Mouse (Mus musculus) neural tube, embryonic 12.5 days (tissue): ENCODE measurements at regions not wholly inside any gene's neighbourhood (a gene's known extent, or its start where the extent isn't known, plus 50 kb on each side); places are given as distances from the start of the nearest gene placed in this dataset.
A peak's percentile ranks its signal among the peaks of the same experiment; 100 is the strongest.

Experiments
- ATAC-seq: fragments of 200-750 bp; cut with Nextera tagmentation; 2 replicates; pipeline ENCODE4 v1.8.0; 2017; ENCODE audit warnings: low read depth, mild to moderate bottlenecking, moderate TSS enrichment, moderate library complexity; ENCODE audit not compliant: low FRiP score
- H3K27ac ChIP-seq: fragments of 300-500 bp; sonication (generic); 2 replicates; pipeline ENCODE4 v1.5.1; 2016
- H3K27me3 ChIP-seq: fragments of 300-500 bp; sonication (generic); replicated peaks from 2 replicates; pipeline ENCODE4 v1.6.1; 2016; ENCODE audit warnings: mild to moderate bottlenecking
- H3K36me3 ChIP-seq: fragments of 300-500 bp; sonication (generic); 2 replicates; pipeline ENCODE4 v1.6.1; 2016; ENCODE audit warnings: mild to moderate bottlenecking
- H3K4me1 ChIP-seq: fragments of 300-500 bp; sonication (generic); 2 replicates; pipeline ENCODE4 v1.6.1; 2016
- H3K4me2 ChIP-seq: fragments of 300-500 bp; sonication (generic); replicated peaks from 2 replicates; pipeline ENCODE4 v1.6.1; 2016; ENCODE audit warnings: mild to moderate bottlenecking
- H3K4me3 ChIP-seq: fragments of 300-500 bp; sonication (generic); 2 replicates; pipeline ENCODE4 v1.5.1; 2016
- H3K9ac ChIP-seq: fragments of 300-500 bp; sonication (generic); 2 replicates; pipeline ENCODE4 v1.6.1; 2016; ENCODE audit warnings: mild to moderate bottlenecking
- H3K9me3 ChIP-seq: fragments of 300-500 bp; sonication (generic); 2 replicates; pipeline ENCODE4 v1.6.1; 2016; ENCODE audit warnings: mild to moderate bottlenecking
- WGBS: fragments of 180-500 bp; shearing (Covaris S2); methylation state at CpG from one replicate; pipeline ENCODE4 v1.1.7; 2016; 5-methylcytosine and 5-hydroxymethylcytosine counted together

GRCm38 (mm10) chr14:111212929-111213657 lies 458.1 kb upstream of the Slitrk6 start:
- Histone ChIP-seq H3K27ac (no peak overlapping the region), H3K9me3 (no peaks in the 10 kb centered on the region), H3K9ac (no peak overlapping the region), H3K36me3 (no peaks in the 10 kb centered on the region), H3K4me2 (no peak overlapping the region), H3K27me3 (no peaks in the 10 kb centered on the region), H3K4me3 (no peak overlapping the region), H3K4me1 (no peaks in the 10 kb centered on the region)
- ATAC-seq = no peak
- 85% methylated on average over 4 of the region's 4 CpGs for WGBS

GRCm38 (mm10) chr14:111226926-111227325 lies 448.0 kb upstream of the Slitrk5 start:
- Histone ChIP-seq H3K27ac (no peak overlapping the region), H3K4me1 (no peaks in the 10 kb centered on the region), H3K4me2 (no peak overlapping the region), H3K36me3 (no peaks in the 10 kb centered on the region), H3K4me3 (no peak overlapping the region), H3K9ac (no peak overlapping the region), H3K27me3 (no peaks in the 10 kb centered on the region), H3K9me3 (no peaks in the 10 kb centered on the region)
- ATAC-seq = no peak
- WGBS = 85% methylated on average over 6 of the region's 6 CpGs

GRCm38 (mm10) chr14:111239121-111239520 lies 435.8 kb upstream of the Slitrk5 start:
- Histone ChIP-seq H3K9me3 (0 out of 2 replicates have a peak, but pooled peaks cover 3% of the 10 kb centered on the region), H3K9ac (no peak overlapping the region), H3K36me3 (no peaks in the 10 kb centered on the region), H3K4me2 (no peak overlapping the region), H3K27ac (no peak overlapping the region), H3K27me3 (no peaks in the 10 kb centered on the region), H3K4me1 (no peaks in the 10 kb centered on the region), H3K4me3 (no peak overlapping the region)
- 42% methylated on average over 2 of the region's 2 CpGs for WGBS
- no peak for ATAC-seq

DNA sequence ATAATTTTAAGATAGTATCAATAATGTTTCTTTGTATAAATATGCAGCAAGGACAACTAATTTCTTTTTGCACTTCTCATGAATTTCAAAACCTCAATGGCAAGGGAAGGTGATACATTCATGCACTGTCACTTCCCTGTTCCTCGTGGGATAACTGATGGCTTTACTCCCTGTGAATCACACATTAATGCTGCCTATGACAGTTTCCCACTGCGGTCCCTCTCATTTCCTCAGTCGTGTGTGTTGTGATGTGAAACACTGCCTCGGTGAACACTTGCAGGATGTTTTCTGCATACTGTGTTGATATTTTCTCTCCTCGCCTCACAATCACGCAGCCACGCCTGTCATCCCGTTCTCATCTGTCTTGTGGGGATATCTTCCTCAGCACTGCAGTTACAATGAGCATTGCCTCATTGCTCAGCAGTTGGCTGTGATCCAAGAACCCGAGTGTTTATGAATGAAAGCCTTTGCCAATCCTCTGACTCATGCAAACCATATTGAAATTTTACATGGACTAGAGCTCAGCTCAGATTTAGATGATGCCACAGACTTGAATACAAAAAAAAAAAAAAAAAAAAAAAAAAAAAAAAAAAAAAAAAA lies 425.4 kb upstream of the Slitrk5 start:
- H3K27me3 ChIP-seq = no peaks in the 10 kb centered on the region
- no peak overlapping the region for H3K27ac ChIP-seq
- H3K4me2 ChIP-seq = 0 out of 2 replicates have a peak overlapping the region, but pooled peaks have one; percentile 24
- H3K4me1 ChIP-seq = no peaks in the 10 kb centered on the region
- no peaks in the 10 kb centered on the region for H3K9me3 ChIP-seq
- peak; percentile 63; the same call in 1 of the 2 replicates for ATAC-seq
- H3K4me3 ChIP-seq = no peak overlapping the region
- H3K36me3 ChIP-seq = no peaks in the 10 kb centered on the region
- WGBS = 63% methylated on average over 9 of the region's 9 CpGs
- H3K9ac ChIP-seq = no peak overlapping the region

GRCm38 (mm10) chr14:111253190-111253589 lies 421.7 kb upstream of the Slitrk5 start:
- 13% methylated on average over 3 of the region's 3 CpGs for WGBS
- Histone ChIP-seq H3K9me3 (no peaks in the 10 kb centered on the region), H3K27me3 (no peaks in the 10 kb centered on the region), H3K36me3 (no peaks in the 10 kb centered on the region), H3K4me3 (no peak overlapping the region), H3K27ac (no peak overlapping the region), H3K4me1 (no peaks in the 10 kb centered on the region), H3K9ac (no peak overlapping the region), H3K4me2 (no peak overlapping the region)
- ATAC-seq = peak; percentile 55; the same call in 1 of the 2 replicates

DNA sequence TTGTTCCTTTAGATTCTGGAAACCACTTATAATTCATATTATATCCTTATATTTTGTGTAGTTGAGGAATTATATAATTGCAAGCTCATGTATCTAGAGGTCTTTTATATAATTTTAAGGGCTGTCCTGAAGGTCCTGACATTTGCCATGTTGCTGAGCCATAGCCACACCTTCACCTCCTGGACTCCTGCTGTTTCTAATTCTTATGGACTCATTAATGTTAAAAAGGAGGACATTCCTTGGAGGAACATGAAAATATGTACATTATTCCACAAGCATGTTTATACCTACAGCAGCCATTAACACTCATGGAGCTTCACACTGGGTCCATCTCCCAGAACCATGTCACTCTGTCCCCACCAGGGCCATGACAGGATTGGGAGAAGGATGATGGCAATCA lies 413.2 kb upstream of the Slitrk5 start:
- no peak overlapping the region for H3K4me3 ChIP-seq
- no peak overlapping the region for H3K4me2 ChIP-seq
- no peaks in the 10 kb centered on the region for H3K36me3 ChIP-seq
- H3K27me3 ChIP-seq = no peaks in the 10 kb centered on the region
- no peaks in the 10 kb centered on the region for H3K9me3 ChIP-seq
- H3K27ac ChIP-seq = no peak overlapping the region
- no peak for ATAC-seq
- no peaks in the 10 kb centered on the region for H3K4me1 ChIP-seq
- no peak overlapping the region for H3K9ac ChIP-seq

- H3K9ac ChIP-seq = no peak overlapping the region
- no peak overlapping the region for H3K4me3 ChIP-seq
- H3K27ac ChIP-seq = no peak overlapping the region
- no peaks in the 10 kb centered on the region for H3K36me3 ChIP-seq
- WGBS = 84% methylated on average over 4 of the region's 4 CpGs
- no peaks in the 10 kb centered on the region for H3K27me3 ChIP-seq
- ATAC-seq = no peak
- no peaks in the 10 kb centered on the region for H3K9me3 ChIP-seq
- H3K4me2 ChIP-seq = no peak overlapping the region
- H3K4me1 ChIP-seq = no peaks in the 10 kb centered on the region
Observed at GRCm38 (mm10) chr14:111270239-111270638, 404.7 kb upstream of the Slitrk5 start.

- Histone ChIP-seq H3K27ac (no peak overlapping the region), H3K36me3 (no peaks in the 10 kb centered on the region), H3K27me3 (no peaks in the 10 kb centered on the region), H3K4me2 (no peak overlapping the region), H3K9ac (no peak overlapping the region), H3K4me1 (no peaks in the 10 kb centered on the region), H3K9me3 (no peaks in the 10 kb centered on the region), H3K4me3 (no peak overlapping the region)
- no peak for ATAC-seq
- 84% methylated on average over 1 of the region's 1 CpGs for WGBS
Observed at GRCm38 (mm10) chr14:111281354-111281753, 393.5 kb upstream of the Slitrk5 start.

- Histone ChIP-seq H3K27me3 (no peaks in the 10 kb centered on the region), H3K4me3 (no peak overlapping the region), H3K9me3 (no peaks in the 10 kb centered on the region), H3K4me2 (no peak overlapping the region), H3K27ac (no peak overlapping the region), H3K36me3 (no peaks in the 10 kb centered on the region), H3K9ac (no peak overlapping the region), H3K4me1 (no peaks in the 10 kb centered on the region)
- 79% methylated on average over 10 of the region's 10 CpGs for WGBS
- no peak for ATAC-seq
Observed at GRCm38 (mm10) chr14:111283681-111284461, 391.0 kb upstream of the Slitrk5 start.

GRCm38 (mm10) chr14:111285981-111286380 lies 388.9 kb upstream of the Slitrk5 start:
- no peak overlapping the region for H3K27ac ChIP-seq
- no peak for ATAC-seq
- no peaks in the 10 kb centered on the region for H3K36me3 ChIP-seq
- H3K4me2 ChIP-seq = no peak overlapping the region
- no peak overlapping the region for H3K9ac ChIP-seq
- no peak overlapping the region for H3K4me3 ChIP-seq
- no peaks in the 10 kb centered on the region for H3K9me3 ChIP-seq
- H3K4me1 ChIP-seq = no peaks in the 10 kb centered on the region
- WGBS = 60% methylated on average over 1 of the region's 1 CpGs
- no peaks in the 10 kb centered on the region for H3K27me3 ChIP-seq

DNA sequence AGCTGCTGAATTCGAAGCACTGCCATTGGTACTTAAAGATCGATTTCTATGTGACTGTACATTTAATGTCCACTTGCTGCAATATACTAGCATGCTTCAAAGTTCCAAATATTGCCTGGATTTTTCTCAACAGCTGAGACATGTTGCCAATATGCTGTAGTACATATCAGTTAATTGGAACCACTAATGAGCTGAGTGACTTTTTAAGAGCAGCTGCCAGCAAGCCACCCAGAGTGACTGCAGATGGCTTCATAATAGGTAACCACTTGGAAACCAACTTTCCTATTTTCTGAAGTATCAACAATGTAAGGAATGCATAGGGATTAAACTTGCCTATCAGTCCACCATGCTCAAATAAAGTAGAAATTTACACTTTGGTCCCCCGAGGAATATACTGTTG lies 379.4 kb upstream of the Slitrk5 start:
- Histone ChIP-seq H3K4me3 (no peak overlapping the region), H3K36me3 (no peaks in the 10 kb centered on the region), H3K27me3 (no peaks in the 10 kb centered on the region), H3K4me2 (no peak overlapping the region), H3K27ac (no peak overlapping the region), H3K9me3 (no peaks in the 10 kb centered on the region), H3K4me1 (no peaks in the 10 kb centered on the region), H3K9ac (no peak overlapping the region)
- WGBS = 92% methylated on average over 3 of the region's 3 CpGs
- ATAC-seq = no peak

DNA sequence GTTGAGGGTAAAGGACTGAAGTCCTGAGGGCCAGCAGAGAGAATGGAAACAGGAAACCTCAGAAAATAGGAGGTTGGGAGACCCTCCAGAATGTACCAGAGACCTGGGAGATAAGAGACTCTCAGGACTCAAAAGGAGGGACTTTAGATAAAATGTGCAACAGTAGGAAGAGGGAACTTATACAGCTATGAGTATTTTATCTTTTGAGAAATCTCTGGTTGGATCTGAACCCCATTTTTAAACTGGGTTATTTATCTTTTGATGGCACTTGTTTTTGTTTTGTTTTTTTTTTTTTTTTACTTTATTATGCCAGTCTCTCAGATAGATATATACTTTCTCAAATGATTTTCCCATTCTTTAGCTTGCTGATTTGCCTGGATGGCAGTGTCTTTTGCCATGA lies 377.1 kb upstream of the Slitrk5 start:
- no peak overlapping the region for H3K4me3 ChIP-seq
- H3K4me1 ChIP-seq = no peaks in the 10 kb centered on the region
- H3K36me3 ChIP-seq = no peaks in the 10 kb centered on the region
- H3K27me3 ChIP-seq = no peaks in the 10 kb centered on the region
- H3K9ac ChIP-seq = no peak overlapping the region
- no peak overlapping the region for H3K27ac ChIP-seq
- ATAC-seq = no peak
- no peak overlapping the region for H3K4me2 ChIP-seq
- H3K9me3 ChIP-seq = no peaks in the 10 kb centered on the region
